Mouse (Mus musculus) kidney, adult 2 months (tissue): ENCODE measurements around the gene Rimbp2.

ENCODE experiments used
- CTCF ChIP-seq: fragments of 200-500 bp; conservative IDR thresholded peaks from 2 replicates; pipeline ENCODE4 v1.5.1; 2011; ENCODE audit warnings: low read depth, mild to moderate bottlenecking, control low read depth, low read length, moderate library complexity, mixed read lengths; ENCODE audit not compliant: insufficient read depth, insufficient read length
- POLR2A ChIP-seq: fragments of 200-500 bp; IDR thresholded peaks from one replicate; pipeline ENCODE4 v1.6.1; 2011; ENCODE audit warnings: low read depth, low read length, control low read depth

DNA sequence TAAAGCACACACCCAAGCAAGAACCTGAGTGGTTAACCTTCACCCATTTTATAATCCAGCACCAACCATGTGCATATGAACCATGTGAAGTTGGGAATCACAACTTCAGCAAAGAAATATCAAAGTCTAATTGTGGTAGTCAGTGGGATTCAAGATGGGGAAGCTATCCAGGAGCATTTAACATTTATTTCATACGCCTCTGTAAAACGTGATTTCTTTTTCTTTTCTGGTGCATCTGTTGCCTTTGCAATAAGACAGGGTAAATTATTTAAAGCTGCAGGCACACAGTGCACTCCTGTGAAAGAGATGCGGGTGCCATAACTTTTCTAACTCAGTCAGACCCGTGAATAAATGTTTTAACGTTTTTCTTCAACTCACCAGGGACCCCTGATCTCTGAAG lies 58.4 kb downstream of the Rimbp2 start:
- TF ChIP-seq POLR2A (no peak), CTCF (no peak)
